Mouse (Mus musculus) limb, embryonic 13.5 days (tissue): Measurements from ENCODE around the gene Olfr792. TPM values are rescaled to one million over a fixed set of nuclear protein-coding genes. Genes with fewer than 3 reads are reported as not detected.

Experiments used
- ATAC-seq: fragments of 200-750 bp; cut with Nextera tagmentation; 2 replicates; pipeline ENCODE4 v1.8.0; 2017; ENCODE audit warnings: low read depth, moderate number of reproducible peaks, moderate TSS enrichment; ENCODE audit not compliant: low FRiP score
- H3K27ac ChIP-seq: fragments of 300-500 bp; sonication (generic); 2 replicates; pipeline ENCODE4 v1.5.1; 2015; ENCODE audit warnings: inconsistent platforms, mild to moderate bottlenecking, moderate library complexity
- H3K27me3 ChIP-seq: fragments of 300-500 bp; sonication (generic); 2 replicates; pipeline ENCODE4 v1.6.1; 2015; ENCODE audit warnings: mild to moderate bottlenecking, inconsistent platforms
- H3K36me3 ChIP-seq: fragments of 300-500 bp; sonication (generic); 2 replicates; pipeline ENCODE4 v1.6.1; 2015; ENCODE audit warnings: inconsistent platforms, mild to moderate bottlenecking, moderate library complexity
- H3K4me1 ChIP-seq: fragments of 300-500 bp; sonication (generic); 2 replicates; pipeline ENCODE4 v1.6.1; 2015; ENCODE audit warnings: inconsistent platforms
- H3K4me2 ChIP-seq: fragments of 300-500 bp; sonication (generic); replicated peaks from 2 replicates; pipeline ENCODE4 v1.6.1; 2015; ENCODE audit warnings: inconsistent platforms, mild to moderate bottlenecking, moderate library complexity
- H3K4me3 ChIP-seq: fragments of 300-500 bp; sonication (generic); 2 replicates; pipeline ENCODE4 v1.5.1; 2015; ENCODE audit warnings: moderate library complexity, mild to moderate bottlenecking, inconsistent platforms
- H3K9ac ChIP-seq: fragments of 300-500 bp; sonication (generic); 2 replicates; pipeline ENCODE4 v1.6.1; 2015; ENCODE audit warnings: mild to moderate bottlenecking, inconsistent platforms
- H3K9me3 ChIP-seq: fragments of 300-500 bp; sonication (generic); 2 replicates; pipeline ENCODE4 v1.6.1; 2016; ENCODE audit warnings: inconsistent platforms
- WGBS: fragments of 180-500 bp; shearing (Covaris S2); methylation state at CpG from one replicate; pipeline ENCODE4 v1.1.7; 2015; 5-methylcytosine and 5-hydroxymethylcytosine counted together
- microRNA-seq: library from miRNA; unstranded; fragments of <30 nt; microRNA quantifications from one replicate; pipeline ENCODE4, GENCODE M21; 2016
- polyA plus RNA-seq: library from polyadenylated mRNA; unstranded; fragments of >200 nt; fragmentation: Nextera tagmentation; extraction: Ambion mirVana; gene quantifications from 2 replicates; pipeline ENCODE4 v1.2.1, GENCODE M21; 2015

The Olfr792 gene
- polyA plus RNA-seq = not detected in 2 replicates

- Histone ChIP-seq H3K4me3 (no peak within 1 kb of the TSS), H3K4me1 (no peaks in the 10 kb centered on the region), H3K36me3 (no peaks in the 10 kb centered on the region), H3K27ac (no peak within 1 kb of the TSS), H3K4me2 (no peak within 1 kb of the TSS), H3K9me3 (peaks cover 3% of the 10 kb centered on the region; the same call in 1 of the 2 replicates), H3K27me3 (no peaks in the 10 kb centered on the region), H3K9ac (no peak within 1 kb of the TSS)
- WGBS = 87% methylated on average over 1 of the region's 1 CpGs
- no peak for ATAC-seq
Observed at GRCm38 (mm10) chr10:129538862-129539261, at the start of gene Olfr792. TSS of gene Olfr792 (plus strand) at chr10:129539162.

GRCm38 (mm10) chr10:129490101-129490500 lies 48.9 kb upstream of the Olfr792 start:
- Histone ChIP-seq H3K27ac (no peak overlapping the region), H3K4me1 (no peaks in the 10 kb centered on the region), H3K36me3 (no peaks in the 10 kb centered on the region), H3K9ac (no peak overlapping the region), H3K4me3 (no peak overlapping the region), H3K27me3 (no peaks in the 10 kb centered on the region), H3K4me2 (no peak overlapping the region), H3K9me3 (no peaks in the 10 kb centered on the region)
- no peak for ATAC-seq
- WGBS = 74% methylated on average over 2 of the region's 2 CpGs

GRCm38 (mm10) chr10:129498192-129498591 lies 40.8 kb upstream of the Olfr792 start, which contains the start of gene Olfr790:
TSS of gene Olfr790 (plus strand) at chr10:129498492.
- H3K4me3 ChIP-seq = no peak within 1 kb of the TSS
- no peaks in the 10 kb centered on the region for H3K27me3 ChIP-seq
- no peaks in the 10 kb centered on the region for H3K9me3 ChIP-seq
- no peaks in the 10 kb centered on the region for H3K4me1 ChIP-seq
- no peaks in the 10 kb centered on the region for H3K36me3 ChIP-seq
- H3K4me2 ChIP-seq = no peak within 1 kb of the TSS
- H3K9ac ChIP-seq = no peak within 1 kb of the TSS
- no peak within 1 kb of the TSS for H3K27ac ChIP-seq
- no peak for ATAC-seq

GRCm38 (mm10) chr10:129521492-129521891 lies 17.5 kb upstream of the Olfr792 start, which contains the start of gene Olfr791:
TSS of gene Olfr791 (plus strand) at chr10:129521792.
- no peak within 1 kb of the TSS for H3K4me2 ChIP-seq
- 70% methylated on average over 3 of the region's 3 CpGs for WGBS
- no peaks in the 10 kb centered on the region for H3K9me3 ChIP-seq
- H3K9ac ChIP-seq = no peak within 1 kb of the TSS
- no peaks in the 10 kb centered on the region for H3K4me1 ChIP-seq
- no peaks in the 10 kb centered on the region for H3K36me3 ChIP-seq
- H3K27ac ChIP-seq = no peak within 1 kb of the TSS
- H3K27me3 ChIP-seq = no peaks in the 10 kb centered on the region
- no peak within 1 kb of the TSS for H3K4me3 ChIP-seq
- ATAC-seq = no peak

GRCm38 (mm10) chr10:129549354-129549753 lies 10.4 kb downstream of the Olfr792 start:
- Histone ChIP-seq H3K4me3 (no peak overlapping the region), H3K27me3 (no peaks in the 10 kb centered on the region), H3K4me2 (no peak overlapping the region), H3K9me3 (peaks cover 4% of the 10 kb centered on the region; the same call in 1 of the 2 replicates), H3K27ac (no peak overlapping the region), H3K36me3 (no peaks in the 10 kb centered on the region), H3K4me1 (no peaks in the 10 kb centered on the region), H3K9ac (no peak overlapping the region)
- 56% methylated on average over 1 of the region's 1 CpGs for WGBS
- ATAC-seq = no peak; the same call in 1 of the 2 replicates

GRCm38 (mm10) chr10:129567355-129567754 lies 28.4 kb downstream of the Olfr792 start, which contains the start of gene Olfr794:
TSS of gene Olfr794 (plus strand) at chr10:129567655.
- Histone ChIP-seq H3K4me2 (no peak within 1 kb of the TSS), H3K4me3 (no peak within 1 kb of the TSS), H3K27ac (no peak within 1 kb of the TSS), H3K27me3 (no peaks in the 10 kb centered on the region), H3K9me3 (no peaks in the 10 kb centered on the region), H3K36me3 (no peaks in the 10 kb centered on the region), H3K9ac (no peak within 1 kb of the TSS), H3K4me1 (no peaks in the 10 kb centered on the region)
- WGBS = 80% methylated on average over 2 of the region's 2 CpGs
- no peak for ATAC-seq

- no peaks in the 10 kb centered on the region for H3K27me3 ChIP-seq
- H3K9me3 ChIP-seq = no peaks in the 10 kb centered on the region
- no peak for ATAC-seq
- H3K27ac ChIP-seq = no peak overlapping the region
- no peak overlapping the region for H3K4me2 ChIP-seq
- H3K36me3 ChIP-seq = no peaks in the 10 kb centered on the region
- no peak overlapping the region for H3K4me3 ChIP-seq
- no peak overlapping the region for H3K9ac ChIP-seq
- WGBS = 71% methylated on average over 1 of the region's 1 CpGs
- no peaks in the 10 kb centered on the region for H3K4me1 ChIP-seq
Observed at GRCm38 (mm10) chr10:129577066-129577465, 38.1 kb downstream of the Olfr792 start.

Small RNA genes lying within 50 kb of the gene (microRNA-seq; reads per million reads assigned to microRNA genes)
- not detected for gene Gm23252

Other genes starting within 250 kb of the Olfr792 start
- not detected in 2 replicates for gene Olfr780, start 221.0 kb upstream of the Olfr792 start, polyA plus RNA-seq
- gene Olfr781, start 210.3 kb upstream of the Olfr792 start, polyA plus RNA-seq = not detected in 2 replicates
- not detected in 2 replicates for gene Olfr782, start 190.3 kb upstream of the Olfr792 start, polyA plus RNA-seq
- 0.06 TPM in 2 replicates for gene Olfr784, start 155.1 kb upstream of the Olfr792 start, polyA plus RNA-seq
- gene Olfr785, start 133.7 kb upstream of the Olfr792 start, polyA plus RNA-seq = not detected in 2 replicates
- gene Olfr786, start 111.9 kb upstream of the Olfr792 start, polyA plus RNA-seq = not detected in 2 replicates
- gene Olfr787, start 77.3 kb upstream of the Olfr792 start, polyA plus RNA-seq = not detected in 2 replicates
- gene Olfr788, start 68.2 kb upstream of the Olfr792 start, polyA plus RNA-seq = not detected in 2 replicates
- not detected in 2 replicates for gene Olfr789, start 54.4 kb upstream of the Olfr792 start, polyA plus RNA-seq
- not detected in 2 replicates for gene Olfr790, start 40.7 kb upstream of the Olfr792 start, polyA plus RNA-seq
- gene Olfr791, start 17.4 kb upstream of the Olfr792 start, polyA plus RNA-seq = not detected in 2 replicates
- gene Olfr794, start 28.5 kb downstream of the Olfr792 start, polyA plus RNA-seq = not detected in 2 replicates
- not detected in 2 replicates for gene Olfr796, start 73.4 kb downstream of the Olfr792 start, polyA plus RNA-seq
- not detected in 2 replicates for gene Olfr798, start 88.8 kb downstream of the Olfr792 start, polyA plus RNA-seq
- gene Olfr799, start 98.3 kb downstream of the Olfr792 start, polyA plus RNA-seq = not detected in 2 replicates
- not detected in 2 replicates for gene Olfr800, start 118.5 kb downstream of the Olfr792 start, polyA plus RNA-seq
- gene Olfr801, start 134.7 kb downstream of the Olfr792 start, polyA plus RNA-seq = not detected in 2 replicates
- gene Olfr802, start 149.0 kb downstream of the Olfr792 start, polyA plus RNA-seq = not detected in 2 replicates
- gene Olfr803, start 155.1 kb downstream of the Olfr792 start, polyA plus RNA-seq = not detected in 2 replicates
- not detected in 2 replicates for gene Olfr804, start 164.0 kb downstream of the Olfr792 start, polyA plus RNA-seq
- gene Olfr805, start 190.2 kb downstream of the Olfr792 start, polyA plus RNA-seq = not detected in 2 replicates
- not detected in 2 replicates for gene Olfr806, start 202.8 kb downstream of the Olfr792 start, polyA plus RNA-seq
- gene Olfr807, start 218.6 kb downstream of the Olfr792 start, polyA plus RNA-seq = not detected in 2 replicates
- gene Olfr808, start 226.3 kb downstream of the Olfr792 start, polyA plus RNA-seq = not detected in 2 replicates
- gene Olfr809, start 235.5 kb downstream of the Olfr792 start, polyA plus RNA-seq = not detected in 2 replicates